Mouse (Mus musculus) T-cell, adult 2 months (primary cell): ENCODE measurements around the gene Rtkn.

Experiments used
- DNase-seq: peaks from one replicate; pipeline ENCODE4 v3.0.0; 2022; ENCODE audit warnings: low spot score

Gene Rtkn

DNA sequence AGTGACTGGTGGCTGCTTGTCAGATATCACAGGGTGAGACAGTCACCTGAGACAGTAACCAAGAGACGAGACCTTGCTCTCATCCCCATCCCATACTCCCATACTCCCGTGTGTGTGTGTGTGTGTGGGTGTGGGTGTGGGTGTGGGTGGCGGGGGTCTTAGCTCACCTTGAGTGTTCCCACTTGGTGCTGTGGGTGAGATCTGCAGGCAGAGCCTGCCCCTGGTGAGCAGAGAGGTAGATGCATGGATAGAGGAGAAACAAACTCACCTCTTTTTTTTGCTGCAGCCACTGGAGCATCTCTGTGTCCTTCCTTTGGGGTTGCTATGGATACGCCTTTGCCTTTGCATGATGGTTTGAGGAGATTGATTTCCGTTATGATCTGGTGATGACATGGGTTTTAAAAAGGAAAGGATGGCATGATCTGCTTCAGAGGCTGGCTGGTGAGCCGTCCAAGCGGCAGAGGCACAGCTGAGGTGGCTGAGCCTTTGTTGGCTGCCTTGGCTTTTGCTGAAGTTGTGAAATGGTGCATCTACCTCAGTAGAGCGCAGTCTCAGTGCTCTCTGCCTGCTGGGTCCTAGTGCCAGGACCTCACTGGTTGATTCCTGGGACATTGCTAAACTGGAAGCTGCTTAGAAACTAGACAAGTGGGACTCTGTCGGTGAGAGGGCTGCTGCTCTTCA is 37.1 kb downstream of the Rtkn start:
- no peak for DNase-seq

- DNase-seq, result no peak
Observed at GRCm38 (mm10) chr6:83175996-83176395, 40.7 kb downstream of the Rtkn start.

DNA sequence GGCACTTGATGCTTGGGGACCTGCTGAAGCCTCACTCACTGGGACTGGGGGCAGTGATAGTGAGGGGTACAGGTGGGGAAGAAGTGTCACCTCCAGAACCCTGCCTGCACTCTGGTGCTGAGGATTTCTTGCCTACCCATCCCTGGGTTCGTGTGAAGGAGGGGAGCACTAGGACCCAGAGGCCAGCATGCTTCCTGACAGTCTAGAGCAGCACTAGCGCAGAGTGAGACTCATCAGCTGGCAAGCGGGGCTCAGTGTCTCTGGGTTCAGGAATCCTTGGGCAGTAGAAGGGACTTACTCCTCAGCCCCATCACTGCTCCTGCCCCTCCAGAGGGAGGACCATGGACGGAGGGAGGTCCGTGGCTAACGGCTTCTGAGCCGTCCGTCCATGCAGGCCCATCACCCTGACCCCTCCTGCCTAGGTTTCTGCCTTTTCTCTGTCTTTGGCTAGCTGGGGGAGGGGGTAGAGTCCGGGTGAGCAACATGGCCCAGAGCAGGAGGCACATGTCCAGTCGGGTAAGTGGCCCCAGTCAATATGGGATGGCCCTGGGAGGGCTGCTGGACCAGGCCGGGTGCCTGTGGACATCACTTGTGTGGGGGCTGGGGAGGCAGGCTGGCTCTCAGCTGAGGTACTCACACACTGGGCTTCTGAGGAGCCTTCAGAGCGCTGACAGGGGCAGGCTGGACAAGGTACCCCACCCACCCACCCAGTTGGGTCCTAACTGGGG is 44.3 kb downstream of the Rtkn start:
- DNase-seq, result no peak

DNA sequence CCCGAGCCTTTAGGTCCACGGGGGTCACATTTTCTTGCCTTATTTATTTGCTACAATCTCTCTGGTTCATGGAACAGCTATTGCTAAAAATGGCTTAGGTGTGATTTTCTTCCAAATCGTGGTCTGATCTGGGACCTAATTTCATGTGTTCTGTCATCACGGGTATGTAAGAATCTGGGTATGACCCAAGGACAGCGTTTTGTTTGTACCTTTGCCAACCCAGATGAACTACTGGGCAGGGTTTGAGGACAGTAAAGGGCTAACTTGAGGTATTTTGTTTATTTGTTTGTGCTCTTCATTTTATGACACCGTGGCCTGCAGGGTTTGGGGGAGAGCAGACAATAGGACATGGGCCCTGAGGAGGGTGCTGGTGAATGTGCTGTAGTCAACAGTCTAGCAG is 45.3 kb downstream of the Rtkn start:
- no peak for DNase-seq

DNA sequence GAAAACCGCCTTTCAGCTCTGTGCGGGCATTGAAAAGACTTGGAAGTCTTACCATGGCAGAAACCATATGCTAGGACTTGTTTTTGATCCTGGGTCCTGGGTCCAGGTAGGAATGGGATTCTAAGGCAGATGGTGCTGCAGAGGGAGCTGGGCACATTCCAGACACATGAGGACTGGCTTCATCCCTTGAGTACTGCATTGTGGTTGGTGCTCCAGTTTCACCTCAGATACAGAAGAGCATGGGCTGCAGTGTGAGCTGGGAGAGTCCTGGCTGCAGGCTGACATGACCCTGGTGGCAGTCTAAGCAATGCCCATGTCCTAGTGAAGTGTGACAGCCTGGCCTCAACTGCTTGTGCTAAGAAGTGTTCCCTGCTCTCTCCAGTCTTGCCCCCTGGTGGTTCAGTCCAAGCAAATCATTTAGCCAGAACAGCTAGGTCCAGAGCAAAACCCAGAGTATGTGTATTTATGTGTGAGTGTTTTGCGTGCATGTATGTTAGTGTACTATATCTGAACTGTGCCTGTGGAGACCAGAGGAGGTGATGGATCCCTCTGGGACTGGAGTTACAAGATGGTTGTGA is 49.7 kb downstream of the Rtkn start:
- no peak for DNase-seq

GRCm38 (mm10) chr6:83185895-83186861 is 50.9 kb downstream of the Rtkn start:
- peak; percentile 62 for DNase-seq

- DNase-seq, result no peak
Observed at GRCm38 (mm10) chr6:83186946-83187345, 51.7 kb downstream of the Rtkn start.

DNA sequence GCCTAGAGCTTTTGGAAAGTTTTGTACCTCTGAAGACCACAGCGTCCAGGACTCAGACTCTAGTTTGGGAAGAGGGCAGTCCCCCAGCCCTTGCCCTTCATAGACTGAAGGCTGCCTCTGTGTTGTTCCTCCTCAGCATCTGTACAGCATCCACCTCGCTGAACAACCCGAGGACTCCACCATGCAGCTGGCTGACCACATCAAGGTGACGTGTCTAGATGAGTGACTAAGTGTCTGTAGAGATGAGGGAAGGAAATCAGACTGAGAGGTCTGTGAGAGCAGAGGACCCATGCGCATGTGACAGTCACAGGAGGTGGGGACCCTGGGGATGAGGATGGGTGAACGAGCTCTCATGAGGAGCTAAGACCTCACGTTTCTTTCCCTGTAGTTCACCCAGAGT is 58.3 kb downstream of the Rtkn start:
- no peak for DNase-seq

DNA sequence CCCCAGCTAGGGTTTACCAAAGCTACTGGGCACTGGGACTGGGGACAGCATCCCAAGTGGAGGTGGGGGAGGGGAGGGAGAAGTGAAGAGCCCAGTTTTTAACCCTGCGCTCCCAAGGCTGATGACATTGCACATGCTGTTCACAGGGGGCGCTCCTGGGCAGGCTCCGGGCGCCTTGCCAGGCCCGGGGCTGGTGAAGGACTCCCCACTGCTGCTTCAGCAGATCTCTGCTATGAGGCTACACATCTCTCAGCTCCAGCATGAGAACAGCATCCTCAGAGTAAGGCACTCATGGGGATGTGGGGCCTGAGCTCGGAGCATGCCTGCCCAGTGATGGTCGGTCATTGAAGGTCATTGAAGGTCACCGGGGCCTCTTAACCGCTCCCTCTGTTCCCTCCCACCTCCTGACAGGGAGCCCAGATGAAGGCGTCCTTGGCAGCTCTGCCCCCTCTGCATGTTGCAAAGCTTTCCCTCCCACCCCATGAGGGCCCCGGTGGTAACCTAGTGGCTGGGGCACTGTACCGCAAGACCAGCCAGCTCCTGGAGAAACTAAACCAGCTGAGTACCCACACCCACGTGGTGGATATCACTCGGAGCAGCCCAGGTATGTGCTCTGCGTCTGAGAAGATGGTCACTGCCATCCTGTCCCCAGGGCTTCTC is 62.2 kb downstream of the Rtkn start:
- DNase-seq, result no peak
